Mouse (Mus musculus) heart, postnatal 14 days (tissue): ENCODE data around the gene Olfr784. TPM values are rescaled to one million over a fixed set of nuclear protein-coding genes. Genes with fewer than 3 reads are reported as not detected.
"Not testable (repeated sequence)": the region's sequence is repeated elsewhere in the genome, so short reads cannot be mapped to it uniquely, and the experiment has no call there.

ENCODE experiments used
- DNase-seq, 2 experiments: peaks; one replicate each; pipeline ENCODE4 v3.0.0; 2021 to 2022
- intact Hi-C: fragments of 180-260 bp; cut with DNase I; formaldehyde crosslinking; loops from one replicate; pipeline ENCODE4 v1.15.1; 2025
- long read RNA-seq, 2 experiments: library from polyadenylated mRNA; stranded (forward); transcript quantifications; one replicate each; pipeline ENCODE4 v2.0.0; 2021
- total RNA-seq, 2 experiments: library from RNA; stranded (reverse); gene quantifications; 2 replicates each; pipeline ENCODE4 v1.2.3; 2021

Gene Olfr784
- total RNA-seq = not detected
- long read RNA-seq, experiment 1 = 0 reads
- long read RNA-seq, experiment 2 = 0 reads

- intact Hi-C loops = no loop called here
- DNase-seq = no peak
These were observed at the start of gene Olfr784 for GRCm38 (mm10) chr10:129383783-129384182. Olfr784 (plus strand) TSS chr10:129384083.

GRCm38 (mm10) chr10:129348550-129348949 is 35.3 kb upstream of the Olfr784 start, which contains the start of gene Olfr782:
Olfr782 (plus strand) TSS chr10:129348850.
- DNase-seq = no peak
- intact Hi-C loops = no loop called here

GRCm38 (mm10) chr10:129352475-129352874 is 31.4 kb upstream of the Olfr784 start:
- intact Hi-C loops, DNase-seq: not testable (repeated sequence)

- DNase-seq, intact Hi-C loops: not testable (repeated sequence)
These were observed 27.4 kb upstream of the Olfr784 start for GRCm38 (mm10) chr10:129356496-129356895.

- no peak for DNase-seq
- intact Hi-C loops = no loop called here
These were observed 26.6 kb upstream of the Olfr784 start for GRCm38 (mm10) chr10:129357307-129357706.

GRCm38 (mm10) chr10:129374051-129374450 is 9.8 kb upstream of the Olfr784 start:
- intact Hi-C loops = not testable (repeated sequence)

GRCm38 (mm10) chr10:129400892-129401291 is 17.0 kb downstream of the Olfr784 start:
- intact Hi-C loops = no loop called here
- no peak for DNase-seq

More at GRCm38 (mm10) chr10:129374051-129374450, 9.8 kb upstream of the Olfr784 start:
- DNase-seq = not testable (repeated sequence)

- intact Hi-C loops = no loop called here
- no peak for DNase-seq
These were observed 21.2 kb downstream of the Olfr784 start, which contains the start of gene Olfr785 for GRCm38 (mm10) chr10:129405126-129405525. Olfr785 (plus strand) TSS chr10:129405426.

- intact Hi-C loops = no loop called here
- no peak for DNase-seq
These were observed 43.1 kb downstream of the Olfr784 start, which contains the start of gene Olfr786 for GRCm38 (mm10) chr10:129427006-129427405. Olfr786 (plus strand) TSS chr10:129427306.

Other genes with a start within 250 kb of the Olfr784 start
- not detected for gene Olfr770, start 245.1 kb upstream of the Olfr784 start, total RNA-seq
- not detected for gene Olfr771, start 219.3 kb upstream of the Olfr784 start, total RNA-seq
- not detected for gene Olfr772, start 206.2 kb upstream of the Olfr784 start, total RNA-seq
- gene Olfr773, start 196.7 kb upstream of the Olfr784 start, total RNA-seq = not detected
- gene Olfr774, start 147.9 kb upstream of the Olfr784 start, total RNA-seq = not detected
- gene Olfr775, start 135.7 kb upstream of the Olfr784 start, total RNA-seq = not detected
- not detected for gene Olfr776, start 125.0 kb upstream of the Olfr784 start, total RNA-seq
- not detected for gene Olfr777, start 112.6 kb upstream of the Olfr784 start, total RNA-seq
- gene Olfr780, start 66.0 kb upstream of the Olfr784 start, total RNA-seq = not detected
- gene Olfr781, start 55.2 kb upstream of the Olfr784 start, total RNA-seq = not detected
- gene Olfr782, start 35.2 kb upstream of the Olfr784 start, total RNA-seq = not detected
- not detected for gene Olfr785, start 21.3 kb downstream of the Olfr784 start, total RNA-seq
- not detected for gene Olfr786, start 43.2 kb downstream of the Olfr784 start, total RNA-seq
- gene Olfr787, start 77.8 kb downstream of the Olfr784 start, total RNA-seq = not detected
- gene Olfr788, start 86.9 kb downstream of the Olfr784 start, total RNA-seq = not detected
- gene Olfr789, start 100.7 kb downstream of the Olfr784 start, total RNA-seq = not detected
- gene Olfr790, start 114.4 kb downstream of the Olfr784 start, total RNA-seq = not detected
- not detected for gene Olfr791, start 137.7 kb downstream of the Olfr784 start, total RNA-seq
- not detected for gene Olfr792, start 155.1 kb downstream of the Olfr784 start, total RNA-seq
- gene Olfr794, start 183.6 kb downstream of the Olfr784 start, total RNA-seq = not detected
- not detected for gene Olfr796, start 228.5 kb downstream of the Olfr784 start, total RNA-seq
- not detected for gene Olfr798, start 243.9 kb downstream of the Olfr784 start, total RNA-seq